Mouse (Mus musculus) embryonic fibroblast, embryonic 13.5 days (primary cell): Measurements from ENCODE around the gene Repin1.

Experiments used
- CTCF ChIP-seq: IDR thresholded peaks from 2 replicates; pipeline ENCODE4 v1.5.1; 2011; ENCODE audit warnings: mild to moderate bottlenecking, control low read depth, low read length, moderate library complexity, borderline replicate concordance; ENCODE audit not compliant: insufficient read depth
- POLR2A ChIP-seq: IDR thresholded peaks from 2 replicates; pipeline ENCODE4 v1.6.1; 2011; ENCODE audit warnings: low read depth, mild to moderate bottlenecking, control low read depth, low read length, moderate library complexity

DNA sequence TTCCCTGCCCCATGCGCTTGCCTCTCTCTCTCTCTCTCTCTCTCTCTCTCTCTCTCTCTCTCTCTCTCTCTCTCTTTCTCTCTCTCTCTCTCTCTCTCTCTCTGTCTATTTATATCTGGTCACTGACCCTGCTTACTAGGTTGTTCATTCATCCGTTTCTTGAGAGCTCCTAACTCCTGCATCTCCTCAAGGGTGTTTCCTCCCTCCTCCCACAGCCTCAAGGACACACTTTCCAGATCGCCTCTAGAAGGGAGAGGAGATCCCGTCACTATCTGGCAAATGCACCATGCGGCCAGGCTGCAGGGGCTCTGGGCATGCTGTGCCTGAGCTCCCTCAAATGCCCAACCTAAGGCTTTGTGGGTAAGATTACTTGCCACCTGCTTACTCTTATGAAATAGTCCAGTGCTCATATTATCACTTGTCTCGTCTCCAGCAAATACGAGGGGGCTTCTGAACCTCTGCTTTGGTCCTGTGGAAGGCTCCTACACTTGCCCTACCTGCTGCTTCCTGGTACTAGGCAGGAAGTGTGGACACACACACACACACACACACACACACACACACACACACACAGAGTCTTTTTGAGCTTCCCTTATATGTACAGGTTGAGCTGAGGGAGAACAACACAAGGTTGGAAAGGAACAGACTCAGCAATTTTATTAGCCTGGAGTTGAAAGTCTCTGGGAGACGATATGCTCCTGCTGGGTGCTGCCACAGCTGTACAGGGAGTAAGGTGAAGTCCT lies 24.4 kb upstream of the Repin1 start:
- TF ChIP-seq POLR2A (no peak), CTCF (no peak)
